Comparison of ENCODE assay signal across 8 mouse cellular contexts in genomic region chr5:124530655-124531582, GRCm38 (mm10). TPM values are rescaled to one million over a fixed set of nuclear protein-coding genes. Genes with fewer than 3 reads are reported as not detected.
DNase-seq lines count a peak whose midpoint lies in the region; ATAC-seq and TF ChIP-seq lines count a peak whose summit lies in the region.

Gene Rilpl1, minus strand, starts transcription at chr5:124531391.

- peak within 1 kb of the TSS; percentile 83 for H3K4me3 ChIP-seq in embryonic facial prominence, embryonic 14.5 days (ENCODE audit: low read depth, low read length)
- H3K4me3 ChIP-seq in heart, embryonic 11.5 days (ENCODE audit: low read depth, low read length) = peak within 1 kb of the TSS; percentile 86
- peak within 1 kb of the TSS; percentile 90 for H3K4me3 ChIP-seq in kidney, embryonic 15.5 days (replicated peaks)
- H3K4me3 ChIP-seq in liver, embryonic 11.5 days (ENCODE audit: low read depth, low read length) = peak within 1 kb of the TSS; percentile 78
- peak within 1 kb of the TSS; percentile 83 for H3K4me3 ChIP-seq in testis, adult 2 months (ENCODE audit: control insufficient read depth, low read depth, low read length)

- peak; percentile 41 for DNase-seq in 416B (ENCODE audit: low read depth)
- peak; percentile 86 for DNase-seq in adrenal gland, postnatal 25 days
- DNase-seq in embryonic facial prominence, embryonic 14.5 days (ENCODE audit: low spot score) = peak; percentile 94
- peak; percentile 75 for DNase-seq in liver, embryonic 11.5 days (ENCODE audit: low spot score)
- peak; percentile 68 for DNase-seq in naive thymus-derived CD4-positive, alpha-beta T cell, adult 2 months (ENCODE audit: low read depth)

- no peak for TF ChIP-seq CTCF in testis, adult 2 months (IDR thresholded peaks at IDR 0.05; ENCODE audit: control insufficient read depth, insufficient read depth, insufficient replicate concordance, low read depth, low read length)

- H3K9me3 ChIP-seq in embryonic facial prominence, embryonic 14.5 days (ENCODE audit: control insufficient read depth, low read length) = no peaks in the 10 kb centered on the region
- no peaks in the 10 kb centered on the region for H3K9me3 ChIP-seq in heart, embryonic 11.5 days (replicated peaks; ENCODE audit: control insufficient read depth, low read length)
- H3K9me3 ChIP-seq in kidney, embryonic 15.5 days (replicated peaks) = no peaks in the 10 kb centered on the region
- no peaks in the 10 kb centered on the region for H3K9me3 ChIP-seq in liver, embryonic 11.5 days (ENCODE audit: control insufficient read depth, low read length)

- H3K27me3 ChIP-seq in embryonic facial prominence, embryonic 14.5 days (replicated peaks; ENCODE audit: control insufficient read depth, insufficient read depth, low read length) = no peaks in the 10 kb centered on the region
- no peaks in the 10 kb centered on the region for H3K27me3 ChIP-seq in heart, embryonic 11.5 days (ENCODE audit: control insufficient read depth, insufficient read depth, low read length)
- H3K27me3 ChIP-seq in kidney, embryonic 15.5 days = no peaks in the 10 kb centered on the region
- H3K27me3 ChIP-seq in liver, embryonic 11.5 days (replicated peaks; ENCODE audit: control insufficient read depth, insufficient read depth, low read length) = peaks cover 29% of the 10 kb centered on the region
- no peaks in the 10 kb centered on the region for H3K27me3 ChIP-seq in testis, adult 2 months (ENCODE audit: control insufficient read depth, insufficient read depth, low read length)

- peak within 1 kb of the TSS; percentile 76 for H3K4me2 ChIP-seq in embryonic facial prominence, embryonic 14.5 days (ENCODE audit: low read depth, low read length)
- H3K4me2 ChIP-seq in heart, embryonic 11.5 days = peak within 1 kb of the TSS; percentile 70
- H3K4me2 ChIP-seq in kidney, embryonic 15.5 days = peak within 1 kb of the TSS; percentile 91
- peak within 1 kb of the TSS; percentile 94 for H3K4me2 ChIP-seq in liver, embryonic 11.5 days

- 0 out of 2 replicates have a peak, but pooled peaks cover 3% of the 10 kb centered on the region for H3K36me3 ChIP-seq in embryonic facial prominence, embryonic 14.5 days (ENCODE audit: control insufficient read depth, insufficient read depth, low read length)
- no peaks in the 10 kb centered on the region for H3K36me3 ChIP-seq in heart, embryonic 11.5 days (ENCODE audit: control insufficient read depth, insufficient read depth, low read length)
- peaks cover 5% of the 10 kb centered on the region; the same call in 1 of the 2 replicates for H3K36me3 ChIP-seq in kidney, embryonic 15.5 days
- no peaks in the 10 kb centered on the region for H3K36me3 ChIP-seq in liver, embryonic 11.5 days (ENCODE audit: control insufficient read depth, insufficient read depth, low read length)
- H3K36me3 ChIP-seq in testis, adult 2 months (ENCODE audit: control insufficient read depth, insufficient read depth, low read length) = no peaks in the 10 kb centered on the region

- H3K9ac ChIP-seq in embryonic facial prominence, embryonic 14.5 days (ENCODE audit: low read depth, low read length) = peak within 1 kb of the TSS; percentile 83
- peak within 1 kb of the TSS; percentile 90 for H3K9ac ChIP-seq in heart, embryonic 11.5 days (ENCODE audit: low read depth, low read length)
- peak within 1 kb of the TSS; percentile 81 for H3K9ac ChIP-seq in kidney, embryonic 15.5 days
- H3K9ac ChIP-seq in liver, embryonic 11.5 days (ENCODE audit: low read depth, low read length) = peak within 1 kb of the TSS; percentile 71

- peak within 1 kb of the TSS; percentile 49 for H3K27ac ChIP-seq in embryonic facial prominence, embryonic 14.5 days (replicated peaks; ENCODE audit: low read depth, low read length)
- H3K27ac ChIP-seq in heart, embryonic 11.5 days (ENCODE audit: low read depth, low read length) = peak within 1 kb of the TSS; percentile 89
- peak within 1 kb of the TSS; percentile 92 for H3K27ac ChIP-seq in kidney, embryonic 15.5 days
- peak within 1 kb of the TSS; percentile 70 for H3K27ac ChIP-seq in liver, embryonic 11.5 days (ENCODE audit: low read depth, low read length)
- peak within 1 kb of the TSS; percentile 51 for H3K27ac ChIP-seq in testis, adult 2 months (ENCODE audit: control insufficient read depth, insufficient read depth, low read depth, low read length)

- peaks cover 21% of the 10 kb centered on the region for H3K4me1 ChIP-seq in embryonic facial prominence, embryonic 14.5 days (ENCODE audit: control insufficient read depth, insufficient read depth, low read length)
- H3K4me1 ChIP-seq in heart, embryonic 11.5 days (ENCODE audit: control insufficient read depth, insufficient read depth, low read length) = peaks cover 30% of the 10 kb centered on the region
- H3K4me1 ChIP-seq in kidney, embryonic 15.5 days = peaks cover 57% of the 10 kb centered on the region
- peaks cover 38% of the 10 kb centered on the region for H3K4me1 ChIP-seq in liver, embryonic 11.5 days (replicated peaks; ENCODE audit: control insufficient read depth, insufficient read depth, low read length)
- peaks cover 5% of the 10 kb centered on the region for H3K4me1 ChIP-seq in testis, adult 2 months (ENCODE audit: control insufficient read depth, insufficient read depth, low read length)

- under 1% methylated on average over 46 of the region's 96 CpGs for WGBS in embryonic facial prominence, embryonic 14.5 days
- under 1% methylated on average over 86 of the region's 96 CpGs for WGBS in heart, embryonic 11.5 days (ENCODE audit: insufficient replicate concordance)
- WGBS in kidney, embryonic 15.5 days = 2% methylated on average over 88 of the region's 96 CpGs
- 1% methylated on average over 93 of the region's 96 CpGs for WGBS in liver, embryonic 11.5 days

- peak; percentile 95 for ATAC-seq in embryonic facial prominence, embryonic 14.5 days (ENCODE audit: low read depth)
- peak; percentile 78 for ATAC-seq in heart, embryonic 11.5 days (replicated peaks; ENCODE audit: insufficient number of reproducible peaks, low FRiP score, low TSS enrichment)
- peak; percentile 90 for ATAC-seq in kidney, embryonic 15.5 days (replicated peaks; ENCODE audit: low FRiP score)
- peak; percentile 66 for ATAC-seq in liver, embryonic 11.5 days (replicated peaks; ENCODE audit: low FRiP score)

- no peak for TF ChIP-seq POLR2A in testis, adult 2 months (IDR thresholded peaks at IDR 0.05; ENCODE audit: control insufficient read depth, low read depth, low read length)

RNA-seq across cellular contexts. Expression of gene Rilpl1, which starts in this region (rescaled TPM):
- 15.1 and 17.7 TPM in 2 replicates for total RNA-seq in adrenal gland, postnatal 25 days (2021)
- polyA plus RNA-seq in embryonic facial prominence, embryonic 14.5 days (2014; fragmentation: Nextera tagmentation; extraction: Ambion mirVana) = 27.0 and 29.6 TPM in 2 replicates
- 25.3 and 27.6 TPM in 2 replicates for polyA plus RNA-seq in heart, embryonic 11.5 days (2014; fragmentation: Nextera tagmentation; extraction: Ambion mirVana)
- polyA plus RNA-seq in kidney, embryonic 15.5 days (2015; fragmentation: Nextera tagmentation; extraction: Ambion mirVana) = 21.8 and 22.8 TPM in 2 replicates
- 9.8 and 10.6 TPM in 2 replicates for polyA plus RNA-seq in liver, embryonic 11.5 days (2014; fragmentation: Nextera tagmentation; extraction: Ambion mirVana)
- polyA plus RNA-seq in testis, adult 2 months (2012; rRNA removed) = 1.5 and 1.8 TPM in 2 replicates

Comparison
In these comparisons a context has a peak if more than half of its experiments do, and no peak if none do; other contexts are left out.
1. Peak in every context shown above with its lines: DNase-seq, ATAC-seq, H3K4me3 ChIP-seq and H3K27ac ChIP-seq.
2. DNase-seq: peak in every context shown above with its lines; median percentile 94 in embryonic facial prominence, embryonic 14.5 days; 86 in adrenal gland, postnatal 25 days; 75 in liver, embryonic 11.5 days; 68 in naive thymus-derived CD4-positive, alpha-beta T cell, adult 2 months; 41 in 416B.